Mouse (Mus musculus) frontal cortex, adult (tissue): ENCODE measurements at regions not wholly inside any gene's neighbourhood (a gene's known extent, or its start where the extent isn't known, plus 50 kb on each side); places are given as distances from the start of the nearest gene placed in this dataset.
"Not testable (repeated sequence)": the region's sequence is repeated elsewhere in the genome, so short reads cannot be mapped to it uniquely, and the experiment has no call there.

Source experiments
- ATAC-seq: cut with Nextera tagmentation; 2 replicates; pipeline ENCODE4 v1.9.2; 2017; ENCODE audit warnings: mild to moderate bottlenecking, moderate library complexity, mixed read lengths; ENCODE audit not compliant: low TSS enrichment

DNA sequence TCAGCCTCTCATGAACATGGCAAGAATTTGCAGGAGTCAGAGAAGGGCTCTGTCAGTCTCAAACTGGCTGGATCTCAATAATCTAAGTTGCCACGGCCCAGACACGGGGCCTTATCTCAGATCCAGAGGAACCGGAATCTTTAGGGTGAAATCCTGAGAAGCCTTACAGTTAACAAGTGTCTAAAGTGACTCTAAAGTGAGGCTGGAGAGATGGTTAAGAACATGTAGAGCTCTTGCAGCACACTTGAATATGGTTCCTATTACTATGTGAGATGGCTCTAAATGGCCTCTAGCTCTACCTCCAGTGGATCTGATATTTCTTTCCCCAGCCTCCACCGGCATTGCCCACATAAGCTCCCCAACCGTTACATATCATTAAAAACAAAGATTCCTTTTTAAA lies 157.8 kb upstream of the Mpdz start:
- no peak for ATAC-seq

DNA sequence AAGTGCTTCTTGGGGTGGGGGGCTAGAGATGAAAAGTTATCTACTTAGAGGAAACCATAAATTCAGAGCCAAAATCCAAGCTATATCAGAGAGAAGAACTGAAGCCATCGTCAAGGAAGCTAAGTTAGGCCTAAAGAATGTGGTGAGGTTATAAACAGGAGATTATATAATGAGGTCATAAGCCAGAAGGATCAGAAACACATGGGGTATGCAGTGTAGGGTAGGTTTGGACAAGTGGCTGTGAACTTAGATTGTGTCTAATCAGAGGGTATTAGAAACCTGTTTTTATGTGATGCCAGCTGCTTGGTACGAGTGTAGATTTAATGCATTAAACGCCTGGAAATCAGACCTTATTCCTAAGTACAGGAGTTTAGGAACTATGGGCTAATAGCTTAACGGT lies 154.8 kb upstream of the Mpdz start:
- no peak for ATAC-seq

GRCm38 (mm10) chr4:81593431-81593830 lies 150.8 kb upstream of the Mpdz start:
- ATAC-seq, result not testable (repeated sequence)

- ATAC-seq, result no peak
Observed at GRCm38 (mm10) chr4:81582546-81582945, 139.9 kb upstream of the Mpdz start.

- no peak for ATAC-seq
Observed at GRCm38 (mm10) chr4:81580553-81580952, 137.9 kb upstream of the Mpdz start.

- no peak for ATAC-seq
Observed at GRCm38 (mm10) chr4:81579389-81580110, 136.9 kb upstream of the Mpdz start.

DNA sequence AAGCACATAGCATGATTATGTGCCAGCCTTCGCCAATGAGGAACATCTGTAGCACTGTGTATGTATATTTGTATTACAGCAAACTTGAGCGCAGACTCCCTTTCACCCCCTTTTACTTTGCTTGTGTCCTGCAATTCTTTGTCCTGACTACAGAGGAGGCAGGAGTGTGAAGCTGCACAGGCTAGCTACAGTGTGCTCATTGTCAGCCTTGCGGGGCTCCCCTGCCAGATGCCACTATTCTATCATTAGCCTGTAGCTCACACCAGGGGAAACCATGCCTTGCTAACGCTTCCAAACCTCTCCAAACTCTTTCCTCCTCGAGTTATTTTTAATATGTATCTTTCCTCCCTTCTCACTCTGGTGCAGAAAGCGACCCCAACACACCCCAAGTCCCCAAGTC lies 136.4 kb upstream of the Mpdz start:
- peak; percentile 84 for ATAC-seq

GRCm38 (mm10) chr4:81573771-81574170 lies 131.2 kb upstream of the Mpdz start:
- ATAC-seq, result peak; percentile 55; the same call in 1 of the 2 replicates

DNA sequence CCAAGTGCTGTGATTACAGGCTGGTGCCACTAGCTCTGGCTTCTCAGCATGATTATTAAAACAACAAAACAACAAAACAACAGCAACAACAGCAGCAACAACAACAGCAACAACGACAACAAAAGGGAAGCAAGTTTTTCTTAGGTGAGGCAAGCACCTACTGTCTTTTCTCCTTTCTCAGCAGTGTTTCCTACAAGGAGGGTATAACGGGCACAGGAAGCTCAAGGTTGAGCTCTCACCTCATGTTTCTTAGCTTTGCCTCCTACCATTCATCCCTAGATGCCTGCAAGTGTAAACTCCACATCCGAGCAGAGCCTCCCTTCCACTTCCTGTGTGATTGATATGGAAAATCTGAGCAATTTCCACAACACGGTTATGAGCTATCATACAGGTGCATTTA lies 128.1 kb upstream of the Mpdz start:
- ATAC-seq, result no peak

GRCm38 (mm10) chr4:81569531-81569930 lies 126.9 kb upstream of the Mpdz start:
- ATAC-seq, result no peak

GRCm38 (mm10) chr4:81568404-81568803 lies 125.8 kb upstream of the Mpdz start:
- ATAC-seq, result no peak

GRCm38 (mm10) chr4:81567928-81568327 lies 125.3 kb upstream of the Mpdz start:
- 0 out of 2 replicates have a peak, but pooled peaks have one; percentile 25 for ATAC-seq

- no peak for ATAC-seq
Observed at GRCm38 (mm10) chr4:81566526-81566925, 123.9 kb upstream of the Mpdz start.

- 0 out of 2 replicates have a peak, but pooled peaks have one; percentile 22 for ATAC-seq
Observed at GRCm38 (mm10) chr4:81565422-81566395, 123.1 kb upstream of the Mpdz start.

DNA sequence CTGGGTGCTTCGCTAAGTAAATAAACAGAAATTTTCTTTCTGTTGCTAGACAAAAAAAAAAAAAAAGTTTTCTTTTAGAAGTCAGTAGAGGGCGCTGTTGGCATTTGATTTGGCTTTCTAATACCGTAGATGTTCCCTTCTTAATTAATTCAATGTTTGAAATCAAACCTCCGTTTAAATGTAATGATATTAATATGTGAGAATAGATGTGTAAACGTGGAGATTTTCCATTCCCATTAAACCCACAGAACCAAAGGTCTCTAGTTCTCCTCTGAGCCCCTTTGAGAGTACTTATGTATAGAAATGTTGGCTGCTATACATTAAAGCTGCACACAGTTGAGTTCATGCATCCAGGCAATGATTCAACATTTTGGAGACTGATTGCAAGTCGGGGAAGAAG lies 121.8 kb upstream of the Mpdz start:
- ATAC-seq, result no peak

DNA sequence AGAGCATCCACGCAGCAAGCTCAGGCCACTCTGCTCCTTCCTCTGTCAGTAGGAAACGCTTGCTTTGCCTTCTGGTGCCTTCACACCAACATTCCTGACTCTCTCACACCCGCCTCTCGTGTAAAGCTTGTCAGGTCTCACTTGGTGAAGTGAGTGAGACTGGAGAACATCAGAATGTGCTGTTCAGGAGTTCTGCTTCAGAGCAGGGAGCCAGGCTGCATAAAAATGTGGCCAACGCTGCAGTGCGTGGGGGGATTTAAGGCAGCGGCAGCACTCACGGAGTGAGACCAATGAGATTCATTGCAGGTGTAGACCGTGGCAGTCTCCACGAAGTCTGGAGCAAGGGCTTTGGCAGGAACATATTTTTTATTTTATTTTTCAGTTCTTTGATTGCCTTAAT lies 121.0 kb upstream of the Mpdz start:
- ATAC-seq, result peak; percentile 83

DNA sequence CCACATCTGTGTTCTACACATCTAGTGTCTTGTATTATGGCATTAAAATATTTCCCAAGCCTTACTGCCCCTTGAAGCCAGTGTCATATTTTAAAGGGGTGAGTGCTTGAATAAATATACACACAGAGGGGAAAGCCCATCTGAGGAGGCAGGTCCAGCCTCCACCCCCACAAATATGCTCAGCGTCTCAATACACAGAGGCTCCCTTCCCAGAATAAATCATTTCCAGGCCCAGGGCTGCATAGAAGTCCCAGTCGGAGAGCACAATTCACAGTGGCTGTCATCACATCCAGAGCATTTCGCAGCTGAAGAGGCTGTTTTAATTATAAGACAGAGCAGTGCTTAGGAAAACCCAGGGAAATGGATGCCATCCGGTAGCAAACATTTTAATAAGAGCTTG lies 118.8 kb upstream of the Mpdz start:
- no peak for ATAC-seq

DNA sequence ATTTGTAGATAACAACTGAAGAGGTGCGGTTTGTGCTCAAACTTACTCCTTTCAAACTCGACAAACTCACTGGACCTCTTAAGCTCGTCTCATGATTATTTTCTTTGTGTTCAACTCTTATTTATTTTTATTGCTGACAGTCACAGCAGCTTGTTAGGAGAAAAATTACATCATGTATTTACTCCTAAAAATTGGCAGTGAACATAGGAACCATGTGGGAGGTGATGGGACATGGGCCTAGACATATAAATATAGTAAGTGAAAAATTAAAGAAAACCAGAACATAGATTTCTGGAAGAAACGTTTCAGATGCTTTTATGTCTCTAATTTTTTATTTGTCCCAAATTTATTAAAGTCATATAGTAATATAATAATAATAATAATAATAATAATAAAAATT lies 108.2 kb upstream of the Mpdz start:
- 0 out of 2 replicates have a peak, but pooled peaks have one; percentile 27 for ATAC-seq

DNA sequence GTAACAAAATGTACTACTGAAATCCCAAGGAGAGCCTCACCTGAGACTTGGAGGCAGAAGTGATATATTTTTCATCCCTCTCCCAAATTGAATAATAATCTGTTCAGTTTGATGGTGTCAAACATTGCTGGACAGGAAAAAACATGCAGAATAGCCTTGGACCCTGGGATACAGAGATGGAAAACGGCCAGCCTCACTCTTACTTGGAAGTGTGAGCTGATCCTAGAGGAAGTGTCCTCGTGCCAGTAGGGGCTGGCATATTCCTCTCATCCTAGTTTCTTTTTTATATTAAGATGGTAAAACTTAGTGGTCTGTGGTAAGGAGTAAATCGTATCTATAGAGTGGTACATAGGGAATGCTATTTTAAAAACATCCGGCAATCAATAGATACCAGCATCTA lies 107.6 kb upstream of the Mpdz start:
- ATAC-seq, result no peak

DNA sequence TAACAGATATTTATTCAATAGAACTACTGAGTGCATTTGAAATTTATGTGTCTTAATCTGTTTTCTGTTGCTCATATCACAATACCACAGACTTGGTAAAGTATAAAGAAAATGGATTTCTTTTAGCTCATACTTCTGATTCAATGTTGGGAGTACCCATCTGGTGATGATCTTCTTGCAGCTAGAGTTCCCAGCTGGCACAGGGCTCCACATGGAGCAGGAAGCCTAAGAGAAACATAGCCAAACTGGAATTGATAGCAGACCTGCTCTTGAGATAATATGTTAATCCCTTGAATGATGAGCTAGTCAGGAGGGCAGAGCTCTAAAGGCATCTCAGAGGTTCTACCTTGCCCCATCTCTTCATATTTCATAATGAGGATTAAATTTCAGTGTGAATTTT lies 97.9 kb upstream of the Mpdz start:
- ATAC-seq, result peak; percentile 44; the same call in 1 of the 2 replicates

GRCm38 (mm10) chr4:81539551-81539950 lies 96.9 kb upstream of the Mpdz start:
- peak; percentile 91 for ATAC-seq

DNA sequence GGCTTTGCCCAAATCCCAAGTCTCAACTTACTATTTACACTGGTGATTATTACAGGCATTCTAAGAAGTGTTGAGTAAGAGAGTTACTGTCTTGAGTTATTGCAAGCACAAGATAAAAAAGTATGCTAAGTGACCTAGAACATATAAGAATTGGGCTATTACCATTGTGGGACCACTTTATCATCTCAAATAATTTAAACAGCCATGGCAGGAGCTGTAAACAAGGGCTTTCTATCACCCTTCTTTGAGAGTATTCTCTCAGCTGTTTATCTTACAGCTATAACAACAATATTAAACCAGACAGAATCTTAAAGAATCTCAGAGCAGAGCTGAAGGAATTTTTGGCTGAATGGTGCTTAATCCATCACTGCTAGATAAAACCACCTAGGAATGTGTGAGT lies 94.2 kb upstream of the Mpdz start:
- ATAC-seq, result no peak

DNA sequence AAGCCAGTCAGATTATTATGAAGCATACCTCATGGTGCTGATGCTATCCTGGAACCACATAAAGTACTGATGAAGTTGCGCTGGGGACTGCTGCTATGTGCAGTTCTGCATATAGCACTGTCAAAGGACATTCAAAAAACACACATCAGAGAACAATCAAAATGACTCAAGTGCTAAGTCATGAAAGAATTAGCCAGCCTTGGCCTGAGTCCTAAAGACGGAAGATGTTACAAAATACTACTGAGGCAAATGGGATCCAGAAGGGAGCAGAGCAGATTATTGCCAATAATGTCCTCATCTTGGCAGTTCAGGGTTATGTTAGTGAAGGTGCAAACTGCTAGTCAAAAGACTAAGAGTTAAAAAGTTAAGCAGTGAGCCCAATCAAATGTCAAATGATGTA lies 87.9 kb upstream of the Mpdz start:
- no peak for ATAC-seq
